Mouse (Mus musculus) adrenal gland, adult 18-20 months (tissue): ENCODE results near the gene Rassf7. TPM values are rescaled to one million over a fixed set of nuclear protein-coding genes. Genes with fewer than 3 reads are reported as not detected.

Source experiments
- DNase-seq, 2 experiments: peaks; one replicate each; pipeline ENCODE4 v3.0.0; 2021 to 2022; ENCODE audit warnings: low spot score in 2 of 2
- total RNA-seq, 2 experiments: library from RNA; stranded (reverse); gene quantifications; 1 replicate in 1 of 2; 2 replicates in 1 of 2; pipeline ENCODE4 v1.2.3; 2021

Gene Rassf7
- total RNA-seq, 2 experiments from 2014 or later: 1.4 to 2.6 TPM

GRCm38 (mm10) chr7:141195754-141196153 lies 19.9 kb upstream of the Rassf7 start:
- no peak for DNase-seq

GRCm38 (mm10) chr7:141196619-141197282 lies 18.9 kb upstream of the Rassf7 start:
- no peak for DNase-seq

- no peak for DNase-seq
Observed at GRCm38 (mm10) chr7:141198121-141198520, 17.5 kb upstream of the Rassf7 start.

- no peak for DNase-seq
Observed at GRCm38 (mm10) chr7:141204546-141204945, 11.1 kb upstream of the Rassf7 start.

GRCm38 (mm10) chr7:141205504-141205903 lies 10.2 kb upstream of the Rassf7 start:
- DNase-seq: no peak

GRCm38 (mm10) chr7:141206182-141206937 lies 9.3 kb upstream of the Rassf7 start:
- no peak for DNase-seq

- no peak for DNase-seq
Observed at GRCm38 (mm10) chr7:141209526-141209925, 6.1 kb upstream of the Rassf7 start.

- no peak for DNase-seq
Observed at GRCm38 (mm10) chr7:141210137-141210536, 5.5 kb upstream of the Rassf7 start.

GRCm38 (mm10) chr7:141210606-141211131 lies 5.0 kb upstream of the Rassf7 start:
- no peak for DNase-seq

GRCm38 (mm10) chr7:141213133-141213532 lies 2.5 kb upstream of the Rassf7 start:
- no peak for DNase-seq

- DNase-seq: no peak
Observed at GRCm38 (mm10) chr7:141213605-141214235, 1.9 kb upstream of the Rassf7 start, which contains the start of gene Lmntd2. Gene Lmntd2, minus strand, starts transcription at chr7:141214080.

GRCm38 (mm10) chr7:141214310-141214709 lies 1.4 kb upstream of the Rassf7 start:
- no peak for DNase-seq

GRCm38 (mm10) chr7:141215880-141216733 lies 447 bp downstream of the Rassf7 start:
- DNase-seq: peak; percentile 29 to 43

GRCm38 (mm10) chr7:141216894-141217293 lies 1.2 kb downstream of the Rassf7 start:
- no peak for DNase-seq

- no peak for DNase-seq
Observed at GRCm38 (mm10) chr7:141217343-141218013, 1.8 kb downstream of the Rassf7 start.

- DNase-seq: no peak
Observed at GRCm38 (mm10) chr7:141218141-141218540, 2.5 kb downstream of the Rassf7 start.

- no peak for DNase-seq
Observed at GRCm38 (mm10) chr7:141218557-141219133, 3.0 kb downstream of the Rassf7 start.

- no peak for DNase-seq
Observed at GRCm38 (mm10) chr7:141219558-141220099, 4.0 kb downstream of the Rassf7 start.

GRCm38 (mm10) chr7:141220377-141220776 lies 4.7 kb downstream of the Rassf7 start:
- no peak for DNase-seq
